Mouse (Mus musculus) cerebellum, postnatal 4 days (tissue): ENCODE data around the gene Tspoap1.

Experiments
- DNase-seq, 2 experiments: peaks; one replicate each; pipeline ENCODE4 v3.0.0; 2022; ENCODE audit warnings: low spot score in 2 of 2, mixed read lengths in 1 of 2

The Tspoap1 gene

DNA sequence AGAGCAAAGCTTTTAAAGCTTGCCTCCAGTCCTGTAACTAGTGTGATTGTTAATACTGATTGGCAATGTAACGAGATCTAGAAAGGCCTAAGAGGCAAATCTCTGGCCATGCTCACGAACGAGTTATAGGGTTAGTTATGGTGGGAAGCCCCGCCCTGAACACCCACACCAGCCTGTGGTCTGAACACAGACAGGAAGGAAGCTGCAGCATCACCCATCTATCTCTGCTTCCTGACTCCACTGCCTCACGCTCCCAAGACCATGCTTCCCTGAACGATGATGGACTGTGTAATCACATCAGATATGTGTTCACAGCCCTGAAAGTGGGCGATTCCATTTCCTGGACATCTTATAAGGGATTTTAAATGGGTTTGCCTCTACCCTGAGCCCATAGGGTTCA is 47.9 kb downstream of the Tspoap1 start:
- DNase-seq = no peak

DNA sequence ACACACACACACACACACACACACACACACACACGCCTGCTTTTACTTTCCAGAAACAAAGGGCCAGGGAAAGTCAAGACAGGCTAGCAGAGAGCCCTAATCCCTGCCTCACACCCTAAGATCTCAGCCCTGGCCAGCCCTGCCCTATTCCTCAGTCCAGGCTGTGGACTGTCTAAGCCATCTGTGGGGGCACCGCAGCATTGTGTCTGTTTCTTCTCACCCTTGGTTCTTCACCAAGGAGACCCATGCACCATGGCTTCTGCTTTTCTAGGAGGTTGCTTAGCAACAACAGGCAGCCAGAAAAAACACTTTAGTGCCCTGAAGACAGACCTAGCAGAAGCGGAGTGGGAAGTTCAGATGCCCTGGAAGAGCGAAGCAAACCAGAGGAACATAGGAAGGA is 51.1 kb downstream of the Tspoap1 start:
- DNase-seq = no peak

GRCm38 (mm10) chr11:87814831-87815230 is 54.5 kb downstream of the Tspoap1 start:
- no peak for DNase-seq

DNA sequence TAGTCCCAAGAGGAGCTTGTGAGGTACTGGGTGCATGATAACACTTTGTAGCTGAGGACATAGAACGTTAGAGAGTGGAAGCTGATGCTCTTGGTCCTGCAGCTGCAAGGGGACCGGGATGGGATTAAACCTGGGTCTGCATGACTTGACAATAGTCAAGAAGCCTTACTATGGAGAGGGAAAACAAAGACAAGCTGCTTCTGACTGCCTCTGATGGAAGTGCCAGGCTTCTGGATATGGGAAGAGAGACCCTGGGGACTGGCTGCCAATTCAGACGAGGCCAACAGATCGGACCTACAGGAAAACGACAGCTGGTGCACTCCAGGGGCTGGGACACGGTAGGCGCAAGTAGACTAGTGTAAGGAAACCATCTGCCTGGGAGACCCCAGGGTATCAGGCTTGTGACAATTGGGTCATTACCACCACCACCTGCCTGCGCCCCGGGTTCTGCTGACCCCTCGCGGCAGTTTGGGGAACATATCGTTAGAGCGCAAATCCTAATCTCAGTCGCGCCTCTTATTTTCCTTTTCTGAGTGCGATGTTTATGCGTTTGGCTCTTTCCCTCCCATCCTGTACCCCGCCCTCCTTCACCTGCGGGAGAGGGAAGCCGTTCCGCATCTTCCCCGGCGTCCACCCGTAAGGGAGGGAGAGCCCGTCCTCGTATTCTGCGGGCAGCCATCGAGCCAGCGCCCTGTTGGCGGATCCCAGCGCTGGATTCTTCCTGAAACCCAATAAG is 56.5 kb downstream of the Tspoap1 start:
- peak; percentile 58 to 83 for DNase-seq

GRCm38 (mm10) chr11:87817443-87817773 is 57.1 kb downstream of the Tspoap1 start:
- DNase-seq = no peak

- DNase-seq = no peak
These were observed 61.2 kb downstream of the Tspoap1 start for GRCm38 (mm10) chr11:87821502-87821901.

GRCm38 (mm10) chr11:87828239-87828900 is 68.0 kb downstream of the Tspoap1 start, which contains the start of gene Lpo:
TSS of gene Lpo (minus strand) at chr11:87828289.
- DNase-seq = no peak
